Mouse (Mus musculus) kidney, embryonic 14.5 days (tissue): ENCODE data around the gene Nipsnap2. TPM values are rescaled to one million over a fixed set of nuclear protein-coding genes. Genes with fewer than 3 reads are reported as not detected.
"Not testable (repeated sequence)": the region's sequence is repeated elsewhere in the genome, so short reads cannot be mapped to it uniquely, and the experiment has no call there.

Experiments used
- ATAC-seq: fragments of 200-750 bp; cut with Nextera tagmentation; 2 replicates; pipeline ENCODE4 v1.8.0; 2017; ENCODE audit warnings: moderate number of reproducible peaks, mild to moderate bottlenecking, moderate TSS enrichment, moderate library complexity; ENCODE audit not compliant: low FRiP score, low TSS enrichment
- H3K27ac ChIP-seq: fragments of 300-500 bp; sonication (generic); 2 replicates; pipeline ENCODE4 v1.5.1; 2014; ENCODE audit warnings: low read depth, mild to moderate bottlenecking, low read length, moderate library complexity, mixed read lengths
- H3K27me3 ChIP-seq: fragments of 300-500 bp; sonication (generic); 2 replicates; pipeline ENCODE4 v1.6.1; 2014; ENCODE audit warnings: mild to moderate bottlenecking, low read length; ENCODE audit not compliant: control insufficient read depth, insufficient read depth
- H3K36me3 ChIP-seq: fragments of 300-500 bp; sonication (generic); 2 replicates; pipeline ENCODE4 v1.6.1; 2014; ENCODE audit warnings: low read length, mixed read lengths; ENCODE audit not compliant: control insufficient read depth, insufficient read depth
- H3K4me1 ChIP-seq: fragments of 300-500 bp; sonication (generic); 2 replicates; pipeline ENCODE4 v1.6.1; 2014; ENCODE audit warnings: low read length, mixed read lengths; ENCODE audit not compliant: control insufficient read depth, insufficient read depth
- H3K4me2 ChIP-seq: fragments of 300-500 bp; sonication (generic); replicated peaks from 2 replicates; pipeline ENCODE4 v1.6.1; 2014; ENCODE audit warnings: low read depth, mild to moderate bottlenecking, low read length
- H3K4me3 ChIP-seq: fragments of 300-500 bp; sonication (generic); 2 replicates; pipeline ENCODE4 v1.5.1; 2014; ENCODE audit warnings: mild to moderate bottlenecking, low read length
- H3K9ac ChIP-seq: fragments of 300-500 bp; sonication (generic); 2 replicates; pipeline ENCODE4 v1.6.1; 2014; ENCODE audit warnings: low read depth, mild to moderate bottlenecking, low read length, moderate library complexity
- H3K9me3 ChIP-seq: fragments of 300-500 bp; sonication (generic); 2 replicates; pipeline ENCODE4 v1.6.1; 2016; ENCODE audit warnings: low read length; ENCODE audit not compliant: control insufficient read depth
- WGBS: fragments of 180-500 bp; shearing (Covaris S2); extraction: QIAGEN DNeasy Blood & Tissue Kit; methylation state at CpG from one replicate; pipeline ENCODE4 v1.1.7; 2014; 5-methylcytosine and 5-hydroxymethylcytosine counted together
- polyA plus RNA-seq: library from polyadenylated mRNA; unstranded; fragments of >200 nt; fragmentation: Nextera tagmentation; extraction: Ambion mirVana; gene quantifications from 2 replicates; pipeline ENCODE4 v1.2.1, GENCODE M21; 2014

Nipsnap2 gene
- 117 and 137 TPM in 2 replicates for polyA plus RNA-seq

- Histone ChIP-seq H3K4me2 (peak within 1 kb of the TSS; percentile 42), H3K27me3 (no peaks in the 10 kb centered on the region), H3K9ac (peak within 1 kb of the TSS; percentile 94), H3K9me3 (no peaks in the 10 kb centered on the region), H3K36me3 (no peaks in the 10 kb centered on the region), H3K4me3 (peak within 1 kb of the TSS; percentile 71), H3K4me1 (peaks cover 23% of the 10 kb centered on the region), H3K27ac (peak within 1 kb of the TSS; percentile 95)
- 1% methylated on average over 66 of the region's 93 CpGs for WGBS
- ATAC-seq = peak; percentile 93
Observed at GRCm38 (mm10) chr5:129724834-129725773, at the start of gene Nipsnap2. TSS of gene Nipsnap2 (plus strand) at chr5:129725063.

- not testable (repeated sequence) for H3K4me3 ChIP-seq, H3K4me1 ChIP-seq, H3K27me3 ChIP-seq, H3K9ac ChIP-seq, ATAC-seq, H3K27ac ChIP-seq, H3K36me3 ChIP-seq, H3K4me2 ChIP-seq, H3K9me3 ChIP-seq
- WGBS = 93% methylated on average over 5 of the region's 5 CpGs
Observed at GRCm38 (mm10) chr5:129685141-129685540, 39.7 kb upstream of the Nipsnap2 start.

- no peak overlapping the region for H3K27ac ChIP-seq
- H3K4me2 ChIP-seq = no peak overlapping the region
- no peaks in the 10 kb centered on the region for H3K9me3 ChIP-seq
- no peak overlapping the region for H3K4me3 ChIP-seq
- no peak for ATAC-seq
- H3K4me1 ChIP-seq = no peaks in the 10 kb centered on the region
- WGBS = 84% methylated on average over 7 of the region's 7 CpGs
- no peaks in the 10 kb centered on the region for H3K27me3 ChIP-seq
- no peak overlapping the region for H3K9ac ChIP-seq
- no peaks in the 10 kb centered on the region for H3K36me3 ChIP-seq
Observed at GRCm38 (mm10) chr5:129687621-129688020, 37.2 kb upstream of the Nipsnap2 start.

GRCm38 (mm10) chr5:129690528-129690927 is 34.3 kb upstream of the Nipsnap2 start:
- Histone ChIP-seq H3K27ac (no peak overlapping the region), H3K36me3 (no peaks in the 10 kb centered on the region), H3K4me3 (no peak overlapping the region), H3K4me1 (no peaks in the 10 kb centered on the region), H3K9ac (no peak overlapping the region), H3K9me3 (no peaks in the 10 kb centered on the region), H3K4me2 (no peak overlapping the region), H3K27me3 (0 out of 2 replicates have a peak, but pooled peaks cover 3% of the 10 kb centered on the region)
- 73% methylated on average over 3 of the region's 3 CpGs for WGBS
- ATAC-seq = no peak

- Histone ChIP-seq H3K9me3 (no peaks in the 10 kb centered on the region), H3K4me2 (no peak overlapping the region), H3K36me3 (no peaks in the 10 kb centered on the region), H3K27ac (no peak overlapping the region), H3K4me1 (no peaks in the 10 kb centered on the region), H3K27me3 (0 out of 2 replicates have a peak, but pooled peaks cover 5% of the 10 kb centered on the region), H3K4me3 (no peak overlapping the region), H3K9ac (no peak overlapping the region)
- WGBS = 46% methylated on average over 2 of the region's 2 CpGs
- no peak for ATAC-seq
Observed at GRCm38 (mm10) chr5:129700506-129700905, 24.4 kb upstream of the Nipsnap2 start.

GRCm38 (mm10) chr5:129701706-129702105 is 23.2 kb upstream of the Nipsnap2 start:
- Histone ChIP-seq H3K9me3 (no peaks in the 10 kb centered on the region), H3K27ac (no peak overlapping the region), H3K36me3 (no peaks in the 10 kb centered on the region), H3K27me3 (0 out of 2 replicates have a peak, but pooled peaks cover 5% of the 10 kb centered on the region), H3K4me2 (no peak overlapping the region), H3K4me3 (no peak overlapping the region), H3K9ac (no peak overlapping the region), H3K4me1 (no peaks in the 10 kb centered on the region)
- ATAC-seq = no peak
- WGBS = 86% methylated on average over 1 of the region's 1 CpGs

- Histone ChIP-seq H3K4me1 (no peaks in the 10 kb centered on the region), H3K27me3 (0 out of 2 replicates have a peak, but pooled peaks cover 5% of the 10 kb centered on the region), H3K9ac (no peak overlapping the region), H3K4me2 (no peak overlapping the region), H3K27ac (no peak overlapping the region), H3K4me3 (no peak overlapping the region), H3K36me3 (no peaks in the 10 kb centered on the region), H3K9me3 (no peaks in the 10 kb centered on the region)
- ATAC-seq = no peak
Observed at GRCm38 (mm10) chr5:129703368-129703767, 21.5 kb upstream of the Nipsnap2 start.

GRCm38 (mm10) chr5:129708412-129708811 is 16.5 kb upstream of the Nipsnap2 start, which contains the start of gene Sept14:
TSS of gene Sept14 (minus strand) at chr5:129708512.
- Histone ChIP-seq H3K9me3 (no peaks in the 10 kb centered on the region), H3K36me3 (no peaks in the 10 kb centered on the region), H3K27ac (no peak within 1 kb of the TSS), H3K27me3 (no peaks in the 10 kb centered on the region), H3K4me2 (no peak within 1 kb of the TSS), H3K4me1 (no peaks in the 10 kb centered on the region), H3K4me3 (no peak within 1 kb of the TSS), H3K9ac (no peak within 1 kb of the TSS)
- ATAC-seq = no peak
- 85% methylated on average over 2 of the region's 2 CpGs for WGBS

- no peaks in the 10 kb centered on the region for H3K9me3 ChIP-seq
- peak; percentile 98 for ATAC-seq
- WGBS = under 1% methylated on average over 33 of the region's 33 CpGs
Observed at GRCm38 (mm10) chr5:129715326-129715861, 9.5 kb upstream of the Nipsnap2 start, which contains the start of gene Mrps17. TSS of gene Mrps17 (plus strand) at chr5:129715497.

More at GRCm38 (mm10) chr5:129715326-129715861, 9.5 kb upstream of the Nipsnap2 start, which contains the start of gene Mrps17:
- H3K36me3 ChIP-seq = peaks cover 28% of the 10 kb centered on the region
- no peaks in the 10 kb centered on the region for H3K27me3 ChIP-seq
- H3K4me2 ChIP-seq = peak within 1 kb of the TSS; percentile 61
- H3K4me1 ChIP-seq = peaks cover 2% of the 10 kb centered on the region; the same call in 1 of the 2 replicates
- H3K9ac ChIP-seq = peak within 1 kb of the TSS; percentile 78
- peak within 1 kb of the TSS; percentile 67 for H3K27ac ChIP-seq
- peak within 1 kb of the TSS; percentile 89 for H3K4me3 ChIP-seq
